Mouse (Mus musculus): Measurements from ENCODE around the gene Gm17542. TPM values are rescaled to one million over a fixed set of nuclear protein-coding genes. Genes with fewer than 3 reads are reported as not detected.

The Gm17542 gene
- polyA plus RNA-seq, 1 experiment from 2014 or later = not detected

Other genes with a start within 250 kb of the Gm17542 start
- gene Ccdc138, start 220.3 kb downstream of the Gm17542 start, polyA plus RNA-seq (2014; fragmentation: Nextera tagmentation; extraction: Ambion mirVana) = 10.1 and 11.5 TPM in 2 replicates
- gene Edar, start 42.6 kb downstream of the Gm17542 start, polyA plus RNA-seq (2014; fragmentation: Nextera tagmentation; extraction: Ambion mirVana) = 3.5 and 4.5 TPM in 2 replicates
- 1.2 and 1.3 TPM in 2 replicates for gene Sh3rf3, start 95.1 kb upstream of the Gm17542 start, polyA plus RNA-seq (2014; fragmentation: Nextera tagmentation; extraction: Ambion mirVana)

All from stomach, embryonic 14.5 days (tissue).